9 mouse cellular contexts compared by ENCODE assay signal in the genomic region with DNA sequence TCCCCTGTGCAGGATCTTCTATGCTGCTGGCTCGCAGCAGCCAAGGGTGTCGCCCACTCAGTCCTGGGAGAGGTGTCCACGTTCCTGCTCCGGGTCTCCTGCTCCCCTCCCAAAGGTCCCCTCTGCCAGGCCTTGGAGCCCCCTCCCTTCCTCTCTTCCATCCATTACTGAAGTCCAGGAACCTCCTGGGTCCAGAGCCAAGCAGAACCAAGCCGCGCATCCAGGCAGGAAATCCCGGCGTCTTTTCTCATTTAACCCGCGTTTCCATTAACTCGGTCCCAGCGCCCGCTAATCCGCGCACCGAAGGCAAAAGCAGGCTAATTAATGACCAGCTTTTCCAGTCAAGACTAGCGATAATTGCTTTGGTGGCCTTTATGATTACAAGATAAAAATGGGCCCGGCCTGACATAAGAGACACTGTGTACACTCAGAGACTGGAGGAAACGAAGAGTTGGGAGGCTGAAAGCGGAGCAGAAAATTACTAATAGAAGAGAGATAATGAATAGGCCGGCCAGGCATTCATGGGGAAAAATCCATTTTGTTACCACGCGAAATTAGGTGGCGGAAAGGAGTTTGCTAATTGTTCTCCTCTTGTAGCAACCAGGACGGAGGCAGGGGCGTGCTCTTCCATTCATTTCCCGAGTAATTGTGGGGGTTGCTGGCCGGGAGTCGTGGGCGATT.
DNase-seq lines count a peak whose midpoint lies in the region; ATAC-seq and TF ChIP-seq lines count a peak whose summit lies in the region.
"Had no signal": no experiment of that assay in that cellular context is flagged by ENCODE, and none has a peak within 500 bp of the region (broad histone marks: within the 10 kb centered on the region; RNA-seq: fewer than 3 reads in every experiment).

No protein-coding gene starts in this region.

- ATAC-seq in hindbrain, embryonic 11.5 days (ENCODE audit: low FRiP score): no peak
- ATAC-seq in midbrain, embryonic 15.5 days (replicated peaks): peak; percentile 41

- no peak overlapping the region for H3K27ac ChIP-seq in heart, embryonic 10.5 days
- no peak overlapping the region for H3K27ac ChIP-seq in ES-E14 (ENCODE audit: insufficient read depth, low read depth, low read length, poor library complexity, severe bottlenecking)
- peak overlapping the region; percentile 76 for H3K27ac ChIP-seq in hindbrain, embryonic 11.5 days (ENCODE audit: low read depth, low read length)
- peak overlapping the region; percentile 84 for H3K27ac ChIP-seq in midbrain, embryonic 15.5 days

- H3K4me2 ChIP-seq in hindbrain, embryonic 11.5 days (replicated peaks; ENCODE audit: low read depth, low read length): peak overlapping the region; percentile 51
- H3K4me2 ChIP-seq in midbrain, embryonic 15.5 days: peak overlapping the region; percentile 73

- H3K9me3 ChIP-seq in heart, embryonic 10.5 days: no peaks in the 10 kb centered on the region
- H3K9me3 ChIP-seq in ES-E14 (ENCODE audit: control insufficient read depth, insufficient read depth, low read depth, low read length): no peaks in the 10 kb centered on the region
- no peaks in the 10 kb centered on the region for H3K9me3 ChIP-seq in hindbrain, embryonic 11.5 days (ENCODE audit: control insufficient read depth, low read length)
- H3K9me3 ChIP-seq in midbrain, embryonic 15.5 days: no peaks in the 10 kb centered on the region

- intact Hi-C loops in heart, postnatal 25 days (cut with DNase I): no loop called here
- intact Hi-C loops in gastrocnemius, postnatal 14 days (cut with DNase I; ENCODE audit: low total_unique reads): no loop called here

- DNase-seq in heart, embryonic 10.5 days (ENCODE audit: low spot score): no peak
- DNase-seq in heart, postnatal 25 days (ENCODE audit: low spot score): no peak
- no peak for DNase-seq in ES-E14 (ENCODE audit: low read depth, low spot score)
- DNase-seq in hindbrain, embryonic 11.5 days (ENCODE audit: low spot score): peak; percentile 65
- DNase-seq in adrenal gland, postnatal 10 days: no peak
- no peak for DNase-seq in adrenal gland, postnatal 4 days (ENCODE audit: low spot score in 2 of 2)
- DNase-seq in gastrocnemius, postnatal 14 days: no peak

- H3K36me3 ChIP-seq in heart, embryonic 10.5 days: no peaks in the 10 kb centered on the region
- no peaks in the 10 kb centered on the region for H3K36me3 ChIP-seq in ES-E14 (ENCODE audit: control insufficient read depth, insufficient read depth, low read length, poor library complexity, severe bottlenecking)
- H3K36me3 ChIP-seq in hindbrain, embryonic 11.5 days (ENCODE audit: control insufficient read depth, insufficient read depth, low read length): no peaks in the 10 kb centered on the region
- 0 out of 2 replicates have a peak, but pooled peaks cover 3% of the 10 kb centered on the region for H3K36me3 ChIP-seq in midbrain, embryonic 15.5 days (replicated peaks)

- H3K4me3 ChIP-seq in heart, embryonic 10.5 days: peak overlapping the region; percentile 48
- H3K4me3 ChIP-seq in ES-E14 (ENCODE audit: insufficient read depth in 1 of 2, low read depth in 1 of 2, low read length in 2 of 2, poor library complexity in 1 of 2, severe bottlenecking in 1 of 2): peak overlapping the region; percentile 18 to 25; a peak in 2 of 4 replicates
- peak overlapping the region; percentile 21 for H3K4me3 ChIP-seq in hindbrain, embryonic 11.5 days (ENCODE audit: low read depth, low read length)
- peak overlapping the region; percentile 67 for H3K4me3 ChIP-seq in midbrain, embryonic 15.5 days
- H3K4me3 ChIP-seq: erythroblast, embryonic 14.5 days had no signal

- in situ Hi-C loops in ES-E14 (cut with MboI; ENCODE audit: low sequenced_read_pairs in 2 of 2, unreplicated experiment in 2 of 2): no loop called here

- H3K9ac ChIP-seq in ES-E14 (ENCODE audit: insufficient read depth, low read depth, low read length, poor library complexity, severe bottlenecking): no peak overlapping the region
- H3K9ac ChIP-seq in hindbrain, embryonic 11.5 days (ENCODE audit: low read depth, low read length): peak overlapping the region; percentile 3
- H3K9ac ChIP-seq in midbrain, embryonic 15.5 days: peak overlapping the region; percentile 47

- peaks cover 20% of the 10 kb centered on the region for H3K4me1 ChIP-seq in heart, embryonic 10.5 days
- peaks cover 0 to 2% of the 10 kb centered on the region in 2 experiments; a peak in 2 of 4 replicates for H3K4me1 ChIP-seq in ES-E14 (ENCODE audit: control insufficient read depth in 2 of 2, insufficient read depth in 2 of 2, low read length in 2 of 2, poor library complexity in 1 of 2)
- peaks cover 27% of the 10 kb centered on the region for H3K4me1 ChIP-seq in hindbrain, embryonic 11.5 days (replicated peaks; ENCODE audit: control insufficient read depth, insufficient read depth, low read length)
- peaks cover 77% of the 10 kb centered on the region for H3K4me1 ChIP-seq in midbrain, embryonic 15.5 days

- 5% methylated on average over 30 of the region's 30 CpGs for WGBS in heart, embryonic 10.5 days
- WGBS in hindbrain, embryonic 11.5 days: 6% methylated on average over 30 of the region's 30 CpGs
- WGBS in midbrain, embryonic 15.5 days: 2% methylated on average over 30 of the region's 30 CpGs

- peaks cover 86% of the 10 kb centered on the region for H3K27me3 ChIP-seq in heart, embryonic 10.5 days (ENCODE audit: insufficient read depth, poor library complexity, severe bottlenecking)
- no peaks in the 10 kb centered on the region; the same call in 1 of the 2 replicates for H3K27me3 ChIP-seq in hindbrain, embryonic 11.5 days (ENCODE audit: control insufficient read depth, insufficient read depth, low read length)
- H3K27me3 ChIP-seq in midbrain, embryonic 15.5 days (replicated peaks): no peaks in the 10 kb centered on the region

TF ChIP-seq in ES-E14, 5 proteins besides CTCF, POLR2A, EP300 and RAD21:
- TF ChIP-seq MAFK (IDR thresholded peaks at IDR 0.05; ENCODE audit: insufficient read depth, low read depth, low read length) (no peak), ZNF384 (IDR thresholded peaks at IDR 0.05; ENCODE audit: low read depth, low read length) (no peak), CHD2 (IDR thresholded peaks at IDR 0.05; ENCODE audit: low read depth, low read length) (no peak), HCFC1 (IDR thresholded peaks at IDR 0.05; ENCODE audit: borderline replicate concordance, insufficient read depth, low read length) (no peak), ZC3H11A (IDR thresholded peaks at IDR 0.05; ENCODE audit: borderline replicate concordance, low read depth, low read length) (no peak)
TF ChIP-seq in ES-E14: peak in this region for 0.

Comparison
In these comparisons a context has a peak if more than half of its experiments do, and no peak if none do; other contexts are left out.
1. H3K27ac ChIP-seq: peak in hindbrain, embryonic 11.5 days (single experiment) and midbrain, embryonic 15.5 days (single experiment); none in heart, embryonic 10.5 days (single experiment) and ES-E14 (single experiment).
2. Peak in every context shown above with its lines, with median percentiles within 50 percentile points of each other: H3K4me3 ChIP-seq.